Mouse (Mus musculus) kidney, postnatal 10 days (tissue): ENCODE measurements at regions not wholly inside any gene's neighbourhood (a gene's known extent, or its start where the extent isn't known, plus 50 kb on each side); places are given as distances from the start of the nearest gene placed in this dataset.
A peak's percentile ranks its signal among the peaks of the same experiment; 100 is the strongest.

Source experiments
- DNase-seq: peaks from one replicate; pipeline ENCODE4 v3.0.0; 2021; ENCODE audit warnings: mixed read lengths

DNA sequence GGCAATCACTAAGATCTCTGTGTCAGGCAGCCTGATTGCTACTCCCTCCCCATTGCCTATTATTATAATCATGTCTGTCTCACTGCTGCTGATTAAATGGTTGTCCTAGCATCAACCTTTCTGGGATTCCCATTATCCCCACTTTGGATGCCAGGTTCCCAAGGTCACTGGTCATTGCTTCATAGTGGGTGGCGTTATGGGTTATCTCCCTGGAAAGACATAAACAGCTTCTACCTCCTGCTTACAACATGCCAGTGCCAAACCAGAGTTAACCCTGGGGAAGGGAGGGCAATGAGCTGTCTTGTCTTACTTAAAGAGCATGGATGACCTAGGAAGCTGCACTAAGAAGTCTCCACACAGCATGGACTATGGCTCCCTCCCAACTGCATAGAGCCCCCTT, 136.9 kb downstream of the Uaca start:
- no peak for DNase-seq

- no peak for DNase-seq
Observed at GRCm38 (mm10) chr9:60936937-60937336, 142.6 kb downstream of the Uaca start.

DNA sequence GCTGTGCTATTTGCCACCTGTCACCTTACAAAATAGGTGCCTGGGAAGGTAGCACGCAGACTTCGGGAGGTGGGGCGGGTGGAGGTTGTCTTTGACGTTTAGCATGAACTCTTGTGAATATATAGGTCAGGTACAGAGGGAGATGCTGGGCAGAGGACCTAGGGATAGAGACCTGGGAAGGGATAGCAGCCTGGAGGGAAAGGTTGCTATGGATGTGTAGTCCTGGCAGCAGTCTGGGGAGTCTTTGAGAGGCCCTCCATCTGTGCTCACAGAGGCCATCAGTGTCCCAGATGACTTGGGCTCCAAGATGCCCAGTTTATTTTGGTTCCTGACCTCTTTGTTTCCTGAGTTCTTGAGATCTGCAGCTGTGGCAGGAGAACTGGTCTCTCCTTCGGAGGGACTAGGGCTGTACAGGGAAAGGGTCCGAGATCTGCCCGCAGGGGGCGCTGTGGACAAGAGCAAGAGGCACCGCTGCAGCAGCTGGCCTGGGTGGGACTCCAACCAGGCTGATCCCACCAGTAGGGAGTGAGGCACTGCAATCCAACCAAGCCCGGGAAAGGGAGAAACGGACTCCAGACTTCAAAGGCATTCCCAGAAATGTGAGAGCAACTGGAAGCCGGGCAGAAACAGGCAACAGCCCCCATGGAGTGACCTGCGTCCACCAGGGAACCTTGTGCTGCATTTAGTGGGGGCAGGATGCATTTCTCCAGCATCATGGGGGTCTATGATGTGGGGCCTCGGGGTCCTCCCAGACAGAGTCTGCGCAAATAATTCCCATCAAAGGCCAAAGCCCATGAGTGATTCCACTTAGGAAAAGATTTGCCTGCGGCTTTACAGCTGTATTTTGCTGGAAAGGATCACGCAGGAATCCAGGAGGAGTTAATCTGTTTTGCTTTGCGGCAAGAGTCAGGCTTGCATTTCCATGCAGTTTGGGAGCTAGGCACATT, 145.8 kb downstream of the Uaca start:
- peak; percentile 96 for DNase-seq

DNA sequence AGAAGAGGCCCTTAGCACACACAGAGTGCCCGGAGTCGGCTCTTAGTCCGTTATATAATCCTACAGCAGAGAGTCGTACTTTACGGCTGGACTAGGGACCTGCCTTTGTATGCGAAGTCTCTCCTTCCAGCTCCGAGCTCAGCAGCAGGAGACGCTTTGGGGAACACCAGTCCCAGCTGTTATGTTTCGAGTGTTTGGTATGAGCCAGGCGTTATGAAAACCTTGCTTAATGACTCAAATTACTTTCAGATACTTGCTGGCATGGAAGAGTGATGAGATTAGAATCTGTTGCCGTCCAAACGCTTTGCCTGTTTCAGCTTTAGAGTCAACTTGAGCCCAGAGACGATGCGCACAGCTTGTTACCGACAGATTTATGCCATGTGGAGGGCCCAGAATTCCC, 153.0 kb downstream of the Uaca start:
- DNase-seq = no peak

- DNase-seq = no peak
Observed at GRCm38 (mm10) chr9:60948531-60949070, 154.3 kb downstream of the Uaca start.

DNA sequence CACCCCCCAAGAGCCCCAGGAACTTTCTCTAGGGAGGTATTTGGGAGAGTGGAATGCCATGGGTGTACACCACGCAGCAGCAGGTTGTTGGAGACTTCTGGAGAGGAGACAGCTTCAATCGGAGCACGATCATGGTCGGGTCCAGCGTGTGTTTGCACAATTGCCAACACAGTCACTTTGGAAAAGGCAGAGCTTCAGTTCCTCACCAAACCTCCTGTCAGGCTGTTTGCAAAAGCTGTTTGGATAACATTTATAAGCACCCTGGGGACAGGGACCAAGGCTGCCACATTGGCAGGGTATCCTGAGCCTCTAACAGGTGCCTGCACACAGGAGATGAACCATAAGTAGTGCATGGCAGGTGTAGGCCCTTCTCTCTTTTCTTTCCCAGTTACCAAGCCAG, 155.8 kb downstream of the Uaca start:
- DNase-seq = no peak

GRCm38 (mm10) chr9:60951071-60951561, 156.8 kb downstream of the Uaca start:
- peak; percentile 71 for DNase-seq

DNA sequence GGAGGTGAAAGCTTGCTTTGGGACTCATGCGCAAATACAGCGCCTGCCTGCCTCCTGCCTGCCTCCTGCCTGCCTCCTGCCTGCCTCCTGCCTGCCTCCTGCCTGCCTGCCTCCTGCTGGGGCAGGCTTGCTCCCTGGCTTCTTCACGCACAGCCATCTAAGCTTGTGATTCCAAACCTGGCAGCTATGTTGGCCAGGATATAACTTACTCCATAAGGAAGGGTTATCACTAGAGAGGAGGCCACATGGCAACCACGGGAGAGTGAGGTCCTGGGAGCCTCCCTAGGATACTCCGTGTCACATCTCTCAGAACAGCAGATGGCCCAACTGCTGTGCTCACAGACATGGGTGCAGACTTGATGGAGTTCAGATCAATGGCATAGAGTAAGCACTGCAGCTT, 163.1 kb downstream of the Uaca start:
- no peak for DNase-seq

GRCm38 (mm10) chr9:60959537-60959936, 165.2 kb downstream of the Uaca start:
- DNase-seq = no peak

GRCm38 (mm10) chr9:60962086-60962485, 167.7 kb downstream of the Uaca start:
- DNase-seq = no peak

GRCm38 (mm10) chr9:60965641-60966040, 171.3 kb downstream of the Uaca start:
- DNase-seq = no peak

GRCm38 (mm10) chr9:60968281-60969031, 174.1 kb downstream of the Uaca start:
- DNase-seq = no peak

GRCm38 (mm10) chr9:60972201-60972910, 178.0 kb downstream of the Uaca start:
- no peak for DNase-seq

- DNase-seq = peak; percentile 56
Observed at GRCm38 (mm10) chr9:60974546-60974945, 180.2 kb downstream of the Uaca start.

- DNase-seq = no peak
Observed at GRCm38 (mm10) chr9:60982383-60983085, 188.2 kb downstream of the Uaca start.

DNA sequence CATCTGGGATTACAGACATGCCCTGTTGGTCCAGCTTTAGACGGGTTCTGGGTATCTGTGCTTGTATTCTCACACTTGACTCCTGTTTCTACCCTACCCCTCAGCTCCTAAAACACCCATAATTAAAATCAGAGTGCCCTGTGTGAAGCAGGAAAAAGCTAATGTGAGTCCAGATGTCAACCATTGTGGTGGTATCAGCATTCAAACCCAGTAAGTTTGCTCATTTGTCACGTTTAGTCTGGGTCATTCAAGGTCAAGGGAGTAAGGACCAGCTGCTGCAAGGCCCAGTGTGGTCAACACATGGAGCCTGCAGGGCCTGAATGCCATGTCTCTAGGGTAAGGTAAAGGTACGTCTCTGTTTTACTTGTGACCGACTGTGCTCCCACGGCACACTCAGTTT, 188.9 kb downstream of the Uaca start:
- no peak for DNase-seq

DNA sequence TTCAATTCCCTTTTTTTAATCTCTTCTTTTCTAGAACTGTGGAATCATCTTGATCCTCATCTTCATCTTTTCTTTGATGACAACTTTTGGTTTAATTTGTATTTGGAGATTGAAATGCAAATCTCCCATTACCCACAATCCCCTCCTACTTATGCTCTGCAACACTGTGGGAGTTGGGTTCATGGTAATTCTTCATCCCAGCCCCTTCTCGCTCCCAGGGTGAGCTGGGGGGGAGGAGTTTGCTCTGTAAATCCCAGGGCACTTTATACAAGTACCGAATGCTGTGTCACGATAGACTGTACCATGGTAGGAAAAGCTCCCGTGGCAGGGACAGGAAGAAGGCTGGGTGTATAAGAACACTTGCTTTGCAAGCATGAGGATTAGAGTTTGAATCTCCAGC, 193.8 kb downstream of the Uaca start:
- DNase-seq = no peak

DNA sequence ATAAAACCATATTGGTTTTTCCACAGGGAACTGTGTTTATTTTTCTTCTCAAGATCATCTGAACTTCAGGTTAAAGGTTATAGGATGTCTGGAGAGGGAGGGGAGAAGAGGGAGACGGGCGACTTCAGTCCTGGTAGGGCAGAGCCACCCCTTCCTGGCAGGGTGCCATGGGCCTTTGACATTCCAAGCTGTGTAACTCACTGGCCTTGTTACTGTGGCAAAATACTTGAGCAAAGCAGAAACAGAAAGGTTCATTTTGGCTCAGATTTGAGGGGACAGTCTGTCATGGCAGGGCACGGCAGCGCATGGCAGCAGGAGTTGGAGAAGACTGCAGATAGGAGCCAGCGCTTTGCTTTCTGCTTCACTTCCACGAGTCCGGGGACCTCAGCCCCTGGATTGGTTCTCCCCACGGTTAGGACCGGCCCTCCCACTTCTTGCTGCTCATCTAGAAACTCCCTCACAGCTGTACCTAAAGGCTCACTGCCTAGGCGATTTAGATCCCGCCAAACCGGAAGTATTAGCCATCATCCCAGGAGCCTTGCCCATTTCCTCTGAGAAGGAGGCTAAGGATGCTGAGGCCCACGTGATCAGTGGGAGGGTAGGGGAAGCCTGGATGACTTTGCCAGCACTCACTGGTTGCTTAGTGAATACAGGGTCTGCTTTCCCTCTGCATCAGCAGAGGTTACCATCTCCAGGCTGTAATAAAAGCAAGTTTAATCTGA, 195.5 kb downstream of the Uaca start:
- peak; percentile 63 for DNase-seq

- peak; percentile 22 for DNase-seq
Observed at GRCm38 (mm10) chr9:60991509-60991908, 197.2 kb downstream of the Uaca start.

DNA sequence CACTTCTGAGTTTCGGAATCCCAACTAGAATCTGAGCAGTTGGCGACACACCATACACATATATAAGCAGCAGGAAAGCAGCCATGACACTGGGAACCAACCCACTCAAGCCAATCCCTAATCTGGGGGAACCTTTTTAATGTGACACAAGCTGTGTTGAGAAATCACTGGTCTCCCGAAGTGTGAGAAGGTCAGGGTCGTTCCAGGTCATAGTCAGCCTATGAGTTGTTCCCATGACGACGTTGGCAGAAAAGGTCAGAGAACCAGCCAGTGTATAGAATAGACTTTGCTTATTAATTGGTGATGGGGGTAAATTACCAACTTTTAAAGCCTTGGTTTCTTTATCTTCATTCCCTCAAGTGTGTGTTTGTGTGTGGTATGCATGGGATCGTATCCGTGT, 199.3 kb downstream of the Uaca start:
- DNase-seq = no peak

- no peak for DNase-seq
Observed at GRCm38 (mm10) chr9:60995096-60995495, 200.8 kb downstream of the Uaca start.
